Mouse (Mus musculus) lung, adult 18-20 months (tissue): Measurements from ENCODE around the gene Defa25.
"Not testable (repeated sequence)": the region's sequence is repeated elsewhere in the genome, so short reads cannot be mapped to it uniquely, and the experiment has no call there.

ENCODE experiments used
- DNase-seq, 2 experiments: peaks; one replicate each; pipeline ENCODE4 v3.0.0; 2022; ENCODE audit warnings: mixed read lengths in 2 of 2

Defa25 gene

GRCm38 (mm10) chr8:21084142-21084541, at the start of gene Defa25:
TSS of gene Defa25 (plus strand) at chr8:21084442.
- DNase-seq, result not testable (repeated sequence)

- DNase-seq, result not testable (repeated sequence)
These were observed 29.5 kb upstream of the Defa25 start, which contains the start of gene Defa23 for GRCm38 (mm10) chr8:21054747-21055146. TSS of gene Defa23 (plus strand) at chr8:21055047.

DNA sequence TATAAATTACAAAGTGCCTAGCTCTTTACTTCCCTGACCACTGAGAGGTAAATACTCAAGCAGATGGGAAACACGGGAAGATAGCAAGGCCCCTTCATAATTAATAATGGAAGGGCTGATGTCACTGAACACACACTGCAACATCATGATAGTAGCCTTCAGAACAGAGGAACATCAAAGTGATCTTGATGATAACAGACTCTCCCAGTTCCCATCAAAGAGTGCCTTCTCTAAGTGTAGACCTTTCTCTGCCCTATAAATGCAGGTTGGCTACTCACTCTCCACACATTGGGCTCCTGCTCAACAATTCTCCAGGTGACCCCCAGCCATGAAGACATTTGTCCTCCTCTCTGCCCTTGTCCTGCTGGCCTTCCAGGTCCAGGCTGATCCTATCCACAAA, 19.5 kb upstream of the Defa25 start, which contains the start of gene Defa35:
Gene Defa35 (plus strand): TSS at position 301 of the 400 bp plus-strand sequence.
- DNase-seq, result not testable (repeated sequence)

- no peak for DNase-seq
These were observed 8.9 kb downstream of the Defa25 start for GRCm38 (mm10) chr8:21093106-21093505.

GRCm38 (mm10) chr8:21095950-21096349, 11.7 kb downstream of the Defa25 start, which contains the start of gene Gm14851:
TSS of gene Gm14851 (minus strand) at chr8:21096050.
- DNase-seq, result not testable (repeated sequence)

- DNase-seq, result not testable (repeated sequence)
These were observed 50.1 kb downstream of the Defa25 start, which contains the start of gene Defa30 for GRCm38 (mm10) chr8:21134342-21134741. TSS of gene Defa30 (plus strand) at chr8:21134642.
